Mouse (Mus musculus): ENCODE results near the gene Pdik1l.

Pdik1l gene

DNA sequence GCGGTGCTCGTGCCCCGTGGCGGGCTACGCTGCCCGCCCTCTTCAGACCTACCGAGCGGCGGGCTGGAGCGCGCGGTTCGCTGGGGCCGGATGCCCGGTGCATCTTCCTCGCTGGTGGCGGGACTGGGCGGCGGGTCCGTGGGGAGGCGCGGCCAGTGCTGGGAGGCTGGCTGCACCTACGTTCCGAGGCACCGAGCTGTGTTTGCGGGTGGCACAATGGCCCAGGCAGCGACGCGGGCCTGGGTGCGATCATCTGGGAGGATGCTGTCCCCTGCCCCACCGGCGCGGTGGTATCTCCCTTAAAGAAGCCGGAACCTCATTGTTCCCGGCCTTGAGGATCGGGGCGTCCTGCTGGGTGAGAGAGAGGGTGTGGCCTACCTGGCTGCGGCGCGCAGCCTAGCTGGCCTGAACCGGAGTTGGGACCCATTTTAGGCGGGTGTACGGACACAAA is at the start of gene Pdik1l:
Gene Pdik1l, minus strand, starts transcription at position 321 of the 451 bp plus-strand sequence.
- peak; percentile 46 to 72 for DNase-seq (ENCODE audit: low spot score in 2 of 2)

GRCm38 (mm10) chr4:134330281-134330680 is 42.6 kb upstream of the Pdik1l start:
- no peak for DNase-seq (ENCODE audit: low spot score in 2 of 2)

GRCm38 (mm10) chr4:134328832-134329231 is 41.1 kb upstream of the Pdik1l start:
- no peak for DNase-seq (ENCODE audit: low spot score in 2 of 2)

- DNase-seq (ENCODE audit: low spot score in 2 of 2), result no peak
Measured at GRCm38 (mm10) chr4:134328151-134328550, 40.5 kb upstream of the Pdik1l start.

- no peak for DNase-seq (ENCODE audit: low spot score in 2 of 2)
Measured at GRCm38 (mm10) chr4:134326859-134327530, 39.3 kb upstream of the Pdik1l start.

- DNase-seq (ENCODE audit: low spot score in 2 of 2), result no peak
Measured at GRCm38 (mm10) chr4:134324655-134325054, 37.0 kb upstream of the Pdik1l start.

DNA sequence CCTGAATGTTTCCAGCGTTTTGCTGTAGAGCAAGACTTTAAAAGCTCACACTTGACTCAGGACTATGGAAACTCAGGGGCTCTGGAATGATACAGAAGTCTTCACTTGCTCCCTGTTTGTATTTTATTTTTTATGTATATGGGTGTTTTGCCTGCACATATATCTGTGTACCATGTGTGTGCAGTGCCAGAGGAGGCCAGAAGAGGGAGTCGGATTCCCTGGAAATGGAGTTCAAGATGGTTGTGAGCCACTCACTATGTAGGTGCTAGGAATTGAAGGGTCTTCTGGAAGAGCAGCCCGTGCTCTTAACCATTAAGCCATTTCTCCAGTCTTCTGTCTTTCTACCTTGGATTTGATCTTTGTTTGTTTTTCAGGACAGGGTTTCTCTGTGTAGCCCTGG is 33.8 kb upstream of the Pdik1l start:
- no peak for DNase-seq (ENCODE audit: low spot score in 2 of 2)

GRCm38 (mm10) chr4:134319674-134320073 is 32.0 kb upstream of the Pdik1l start:
- no peak for DNase-seq (ENCODE audit: low spot score in 2 of 2)

DNA sequence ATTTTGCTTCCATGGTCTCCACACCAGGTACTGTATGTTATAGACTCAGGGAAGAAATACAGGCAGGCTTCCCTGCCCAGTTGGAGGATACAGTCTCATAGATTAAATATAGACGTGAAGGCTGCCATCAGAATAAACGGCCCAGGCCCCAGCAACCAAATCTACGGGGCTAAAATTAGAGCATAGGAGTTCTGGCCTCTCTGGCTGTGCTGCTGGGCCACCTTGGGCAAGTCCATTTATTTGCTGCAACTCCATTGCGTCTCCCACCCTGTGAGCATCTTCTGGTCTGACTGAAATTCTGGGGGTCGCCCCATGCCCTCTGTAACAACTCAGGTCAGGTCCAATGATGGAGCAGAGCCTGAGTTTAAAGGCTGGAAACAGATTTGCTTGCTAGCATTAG is 31.4 kb upstream of the Pdik1l start:
- no peak for DNase-seq (ENCODE audit: low spot score in 2 of 2)

DNA sequence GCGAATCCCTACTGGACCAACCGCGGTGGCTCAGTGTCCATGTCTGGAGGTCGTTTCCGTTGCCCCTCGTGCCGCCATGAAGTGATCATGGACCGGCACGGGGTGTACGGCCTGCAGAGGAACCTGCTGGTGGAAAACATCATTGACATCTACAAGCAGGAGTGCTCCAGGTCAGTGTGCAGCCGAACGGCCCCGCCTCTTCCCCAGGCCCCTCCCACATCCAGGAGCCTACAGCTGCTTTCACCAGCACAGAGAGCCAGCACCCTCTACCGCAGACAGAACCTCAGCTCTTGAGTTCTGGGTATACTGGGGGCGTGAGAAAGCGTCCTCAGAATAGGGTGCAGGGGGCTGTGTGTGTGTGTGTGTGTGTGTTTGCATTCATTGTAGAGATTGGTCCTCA is 28.7 kb upstream of the Pdik1l start:
- no peak for DNase-seq (ENCODE audit: low spot score in 2 of 2)

GRCm38 (mm10) chr4:134315470-134315869 is 27.8 kb upstream of the Pdik1l start:
- no peak for DNase-seq (ENCODE audit: low spot score in 2 of 2)

- DNase-seq (ENCODE audit: low spot score in 2 of 2), result no peak
Measured at GRCm38 (mm10) chr4:134314876-134315275, 27.2 kb upstream of the Pdik1l start, which contains the start of gene Trim63. Gene Trim63 (plus strand): TSS chr4:134315120.

GRCm38 (mm10) chr4:134314081-134314655 is 26.5 kb upstream of the Pdik1l start:
- peak in 1 of 2 experiments; percentile 24 for DNase-seq (ENCODE audit: low spot score in 2 of 2)

DNA sequence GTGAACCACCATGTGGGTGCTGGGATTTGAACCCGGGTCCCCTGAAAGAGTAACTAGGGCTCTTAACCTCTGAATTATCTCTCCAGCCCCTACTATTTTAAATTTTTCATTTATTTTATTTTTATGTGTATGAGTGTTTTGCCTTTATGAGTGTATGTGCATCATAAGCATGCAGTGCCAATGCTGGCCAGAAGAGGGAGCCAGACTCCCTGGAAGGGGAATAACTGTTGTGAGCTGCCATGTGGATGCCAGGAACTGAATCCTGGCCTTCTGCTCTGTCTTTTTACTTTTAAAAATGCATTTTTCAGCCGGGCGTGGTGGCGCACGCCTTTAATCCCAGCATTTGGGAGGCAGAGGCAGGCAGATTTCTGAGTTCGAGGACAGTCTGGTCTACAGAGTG is 25.2 kb upstream of the Pdik1l start:
- DNase-seq (ENCODE audit: low spot score in 2 of 2), result no peak

DNA sequence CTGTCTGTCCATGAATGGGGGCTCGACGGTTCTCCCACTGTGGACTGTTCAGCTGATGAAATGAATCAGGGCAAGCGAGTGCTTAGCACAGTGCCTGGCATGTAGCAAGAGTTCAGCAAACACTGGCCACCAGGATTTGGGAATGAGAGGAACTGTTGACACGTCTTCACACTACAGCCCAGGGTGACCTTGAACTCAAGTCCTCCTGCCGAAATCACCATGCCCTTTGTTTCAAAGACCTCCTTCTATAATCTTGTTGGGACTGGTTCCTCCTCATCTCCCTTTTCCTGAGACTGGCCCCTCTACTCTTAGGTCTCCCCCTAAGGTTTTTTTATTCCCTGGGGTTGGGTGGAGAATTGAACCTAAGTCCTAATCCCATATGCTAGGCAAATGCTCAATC is 24.6 kb upstream of the Pdik1l start:
- DNase-seq (ENCODE audit: low spot score in 2 of 2), result no peak

DNA sequence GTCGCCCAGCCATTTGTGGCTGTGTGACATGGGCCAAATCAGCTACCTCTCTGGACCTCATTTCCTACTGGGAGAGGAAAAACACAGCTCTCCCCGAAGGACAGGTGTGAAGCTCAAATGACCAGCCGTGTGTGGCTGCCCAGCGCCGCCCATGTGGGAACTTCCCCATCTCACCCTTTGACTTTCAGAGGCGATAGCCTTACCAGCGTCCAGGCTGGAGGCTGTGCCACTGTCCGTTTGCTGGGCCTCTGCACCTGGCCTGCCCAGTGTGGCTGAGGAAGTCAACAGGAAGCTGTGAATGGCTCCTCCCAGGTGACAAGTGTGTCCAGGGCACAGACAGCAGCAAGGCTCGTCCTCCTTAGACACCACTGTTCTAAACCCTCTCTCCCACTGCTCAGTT is 24.1 kb upstream of the Pdik1l start:
- no peak for DNase-seq (ENCODE audit: low spot score in 2 of 2)

DNA sequence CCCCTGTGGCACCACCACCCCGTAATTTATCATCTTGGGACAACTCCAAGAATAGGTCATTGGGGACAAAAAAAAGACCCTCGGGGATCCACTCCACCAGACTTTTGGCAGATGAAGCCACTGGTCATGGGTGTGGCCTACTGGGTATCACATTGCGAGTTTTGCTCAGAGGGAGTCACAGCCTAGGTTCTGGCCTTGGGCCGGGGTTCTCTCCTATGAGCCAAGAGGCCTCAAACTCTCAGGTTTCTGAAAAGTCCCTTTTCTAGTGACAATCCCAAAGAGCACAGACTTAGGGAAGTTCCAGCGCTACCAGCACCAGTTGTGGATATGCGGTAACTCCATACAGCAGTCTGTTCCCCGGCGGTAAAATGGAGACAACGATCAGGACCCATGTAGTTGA is 23.0 kb upstream of the Pdik1l start:
- no peak for DNase-seq (ENCODE audit: low spot score in 2 of 2)

DNA sequence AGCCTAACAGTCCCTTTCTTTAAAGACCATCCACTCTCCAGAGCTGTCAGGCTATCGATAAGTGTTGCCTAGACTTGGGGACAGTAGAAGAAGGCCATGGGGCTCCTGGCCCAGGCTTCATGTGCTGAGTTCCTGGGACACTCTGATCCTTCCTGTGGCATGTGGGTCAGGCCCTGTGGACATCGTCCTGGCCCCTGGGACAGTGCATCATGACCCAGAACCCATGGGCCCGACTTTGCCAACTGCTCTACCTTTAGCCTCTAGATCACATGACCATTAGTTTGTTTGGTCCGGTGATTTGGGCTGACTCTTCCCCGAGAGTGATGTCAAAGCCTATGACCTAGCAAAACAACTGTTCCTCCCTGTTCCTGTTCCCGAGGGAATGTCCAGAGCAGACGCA is 22.4 kb upstream of the Pdik1l start:
- DNase-seq (ENCODE audit: low spot score in 2 of 2), result no peak

DNA sequence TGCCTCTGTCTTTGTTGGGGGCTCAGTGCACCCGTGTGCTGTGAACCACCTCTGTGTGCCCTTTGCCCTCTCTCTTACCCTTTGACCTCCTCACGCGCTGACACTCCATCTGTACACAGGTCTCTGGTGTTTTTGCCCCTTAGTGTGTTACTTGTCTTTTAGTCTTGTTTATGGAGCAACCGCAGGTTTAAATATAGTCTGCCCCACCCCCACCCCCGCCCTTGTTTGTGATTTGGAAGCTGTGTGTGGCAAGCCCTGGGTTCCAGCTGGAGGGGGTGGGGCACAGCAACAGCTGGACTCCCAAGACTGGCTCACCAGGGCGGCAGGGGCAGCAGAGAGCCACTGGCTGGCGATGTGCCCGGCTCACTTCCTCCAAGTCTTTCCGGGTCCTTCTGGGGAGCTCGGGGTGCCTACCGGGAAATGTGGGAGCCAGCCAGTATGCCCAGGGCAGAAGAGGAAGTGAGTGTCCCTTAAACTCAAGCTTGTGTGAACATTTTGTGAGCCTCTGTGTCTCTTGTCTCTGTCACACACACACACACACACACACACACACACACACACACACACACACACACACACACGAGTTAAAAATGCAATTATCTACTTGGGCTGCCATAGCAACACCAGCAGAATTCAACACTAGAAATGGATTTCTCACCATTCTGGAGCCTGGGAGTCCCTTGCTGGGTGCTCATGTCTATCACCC is 19.8 kb upstream of the Pdik1l start:
- peak in 1 of 2 experiments; percentile 42 for DNase-seq (ENCODE audit: low spot score in 2 of 2)

- DNase-seq (ENCODE audit: low spot score in 2 of 2), result no peak
Measured at GRCm38 (mm10) chr4:134306963-134307362, 19.3 kb upstream of the Pdik1l start.

DNA sequence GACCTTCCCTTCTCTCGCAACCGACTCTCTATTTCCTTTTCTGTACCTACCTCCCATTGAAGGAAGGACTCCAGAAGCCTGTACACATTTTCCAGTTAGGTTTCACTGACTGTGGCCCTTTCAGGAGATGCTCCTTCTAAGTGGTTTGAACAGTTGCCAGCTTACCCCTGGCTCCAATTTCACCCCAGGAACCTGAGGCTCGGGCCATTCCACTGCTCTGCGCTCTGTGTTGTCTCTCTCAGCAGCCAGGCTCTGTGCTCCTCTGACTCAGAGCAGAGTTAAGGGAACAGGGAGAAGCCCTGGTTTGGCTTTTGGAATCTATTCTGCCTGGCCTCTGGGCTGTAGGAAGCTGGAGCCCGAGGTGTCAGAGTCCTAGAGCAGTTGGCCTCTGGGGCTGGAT is 14.4 kb upstream of the Pdik1l start:
- no peak for DNase-seq (ENCODE audit: low spot score in 2 of 2)

- no peak for DNase-seq (ENCODE audit: low spot score in 2 of 2)
Measured at GRCm38 (mm10) chr4:134300316-134300715, 12.6 kb upstream of the Pdik1l start.

- DNase-seq (ENCODE audit: low spot score in 2 of 2), result no peak
Measured at GRCm38 (mm10) chr4:134299498-134299810, 11.8 kb upstream of the Pdik1l start.
